Mouse (Mus musculus) natural killer cell, adult 2 months (primary cell): ENCODE data around the gene Gm17093.
"Not testable (repeated sequence)": the region's sequence is repeated elsewhere in the genome, so short reads cannot be mapped to it uniquely, and the experiment has no call there.

Experiments used
- DNase-seq, 2 experiments: peaks; one replicate each; pipeline ENCODE4 v3.0.0; 2022; ENCODE audit warnings: low spot score in 2 of 2

Gm17093 gene

DNA sequence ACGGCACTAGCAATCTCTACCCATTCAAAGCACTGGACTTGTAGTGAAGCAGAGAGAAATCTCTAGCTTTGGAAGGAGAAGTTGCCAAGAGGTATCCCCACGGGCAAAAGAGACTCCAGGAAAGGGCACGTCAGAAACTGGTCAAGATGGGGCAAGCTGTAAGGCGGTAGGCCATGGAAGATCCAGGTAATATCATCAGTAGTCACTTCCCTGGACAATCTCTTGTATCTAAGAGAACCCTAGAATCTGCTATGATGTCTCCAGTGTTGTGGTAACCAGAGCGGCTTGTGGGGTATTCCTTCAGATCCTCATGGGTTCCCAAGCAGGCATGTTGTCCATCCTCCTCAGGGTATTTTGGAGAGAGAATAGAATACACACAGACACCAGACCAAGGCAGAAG lies at the start of gene Gm17093:
Gm17093 (plus strand) TSS at position 301 of the 400 bp plus-strand sequence.
- DNase-seq: not testable (repeated sequence)

DNA sequence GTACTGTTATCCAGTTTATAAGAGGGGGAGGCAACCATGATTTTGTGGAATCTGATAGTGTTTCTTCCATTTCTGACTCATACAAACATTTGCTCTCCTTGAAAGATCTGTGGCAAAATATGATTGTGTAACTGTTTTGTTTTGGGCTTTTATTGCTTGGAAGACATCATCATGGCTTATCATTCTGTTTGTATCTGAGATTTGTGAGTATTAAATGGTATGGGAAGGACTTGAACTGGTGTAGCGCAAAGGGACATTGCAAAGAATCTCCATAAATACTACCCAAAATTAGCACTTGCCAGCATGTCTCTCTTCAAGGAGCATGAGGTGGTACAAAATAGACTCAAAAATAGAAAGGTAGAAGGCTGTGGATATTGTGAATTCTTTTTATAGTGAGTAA lies 25.9 kb upstream of the Gm17093 start, which contains the start of gene BC061237:
BC061237 (plus strand) TSS at position 301 of the 400 bp plus-strand sequence.
- not testable (repeated sequence) for DNase-seq

DNA sequence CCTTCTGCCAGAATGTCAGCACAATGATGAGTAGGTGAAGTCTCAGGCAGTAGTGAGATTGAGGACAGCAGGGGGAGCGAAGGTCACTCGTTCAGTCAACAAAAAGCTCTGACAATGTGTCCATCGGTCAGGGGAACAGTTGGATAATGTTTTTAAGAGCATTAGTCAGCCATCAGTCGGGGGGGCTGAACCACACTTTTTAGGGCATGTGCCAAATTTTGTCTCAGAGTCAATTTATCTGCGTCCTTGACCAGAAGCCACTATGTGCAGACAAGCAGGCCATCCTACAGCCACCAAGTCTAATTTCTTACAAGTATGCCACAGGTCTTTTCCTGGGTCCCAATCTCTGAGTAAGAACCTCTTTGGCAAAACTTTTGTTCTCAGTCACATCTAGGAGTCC lies 29.9 kb downstream of the Gm17093 start:
- not testable (repeated sequence) for DNase-seq
